Mouse (Mus musculus): Measurements from ENCODE around the gene BC048679. TPM values are rescaled to one million over a fixed set of nuclear protein-coding genes. Genes with fewer than 3 reads are reported as not detected.

BC048679 gene
- polyA plus RNA-seq, 1 experiment from 2014 or later, result not detected

DNA sequence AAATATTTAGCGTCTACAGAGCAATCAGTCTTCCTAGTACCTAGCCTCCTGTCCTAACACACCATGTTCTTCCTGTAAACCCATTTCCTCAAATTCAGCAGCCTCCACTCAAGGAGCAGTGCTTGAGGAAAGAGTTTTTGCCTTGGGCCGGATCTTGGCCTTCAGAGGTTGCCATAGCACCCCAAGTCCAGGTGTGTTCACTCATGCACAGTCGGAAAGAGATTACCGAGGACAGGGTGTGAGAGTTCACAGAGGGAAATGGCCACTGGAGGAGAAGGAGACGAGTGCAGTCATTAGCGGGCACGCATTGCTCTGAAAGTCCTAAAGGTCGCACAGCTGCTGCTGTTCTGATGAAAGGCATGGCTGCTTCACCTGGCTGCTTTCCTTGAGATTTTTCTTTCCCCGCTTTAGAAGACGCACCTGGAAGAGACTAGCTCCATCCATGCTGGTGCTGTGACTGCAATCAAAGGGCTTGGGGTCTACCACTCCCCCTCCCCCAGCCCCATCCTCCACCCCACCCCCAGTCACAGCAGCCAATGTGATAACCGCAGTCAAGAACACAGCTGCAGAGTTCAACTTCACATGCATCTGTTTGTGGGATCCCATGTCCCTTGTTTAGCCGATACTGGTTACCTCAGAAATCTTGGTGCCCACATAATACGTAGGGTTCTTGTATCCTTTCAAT lies 17.0 kb upstream of the BC048679 start:
- Histone ChIP-seq H3K27me3 (replicated peaks; ENCODE audit: control insufficient read depth, insufficient read depth, low read length) (no peaks in the 10 kb centered on the region), H3K9me3 (ENCODE audit: control insufficient read depth) (no peaks in the 10 kb centered on the region), H3K36me3 (ENCODE audit: control insufficient read depth, insufficient read depth) (no peaks in the 10 kb centered on the region), H3K4me2 (replicated peaks; ENCODE audit: low read depth) (no peak overlapping the region), H3K9ac (ENCODE audit: low read depth, low read length) (no peak overlapping the region), H3K4me3 (ENCODE audit: low read depth, low read length) (no peak overlapping the region), H3K27ac (ENCODE audit: low read depth, low read length) (no peak overlapping the region), H3K4me1 (replicated peaks; ENCODE audit: control insufficient read depth, insufficient read depth, low read length) (no peaks in the 10 kb centered on the region)
- 40% methylated on average over 13 of the region's 13 CpGs for WGBS
- no peak for TF ChIP-seq CTCF (IDR thresholded peaks at IDR 0.05; ENCODE audit: low read depth)
- 0 out of 2 replicates have a peak, but pooled peaks have one; percentile 19 for ATAC-seq

DNA sequence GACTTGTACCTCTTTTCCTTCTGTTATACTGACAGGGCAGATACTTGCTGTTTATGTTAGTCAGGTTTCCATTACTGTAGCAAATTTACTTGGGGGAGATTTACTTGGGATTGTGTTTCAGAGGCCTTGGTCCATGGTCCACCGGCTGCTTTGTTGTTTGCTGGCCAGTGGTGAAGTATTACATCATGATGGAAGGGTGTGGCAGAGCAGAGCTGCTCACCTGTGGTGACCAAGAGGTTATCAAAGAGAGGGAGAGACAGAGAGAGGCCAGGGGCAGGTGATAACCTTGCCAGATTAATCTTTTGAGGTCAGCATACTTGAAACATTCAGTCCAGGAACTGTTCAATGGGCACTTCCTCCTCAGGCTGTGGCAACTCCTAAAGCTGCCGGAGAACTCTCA lies 3.0 kb upstream of the BC048679 start:
- no peaks in the 10 kb centered on the region for H3K27me3 ChIP-seq (replicated peaks; ENCODE audit: control insufficient read depth, insufficient read depth, low read length)
- WGBS, result 40% methylated on average over 2 of the region's 2 CpGs
- H3K9ac ChIP-seq (ENCODE audit: low read depth, low read length), result no peak overlapping the region
- TF ChIP-seq CTCF (IDR thresholded peaks at IDR 0.05; ENCODE audit: low read depth), result no peak
- H3K4me2 ChIP-seq (replicated peaks; ENCODE audit: low read depth), result no peak overlapping the region
- no peaks in the 10 kb centered on the region for H3K9me3 ChIP-seq (ENCODE audit: control insufficient read depth)
- no peak overlapping the region for H3K27ac ChIP-seq (ENCODE audit: low read depth, low read length)
- H3K4me1 ChIP-seq (replicated peaks; ENCODE audit: control insufficient read depth, insufficient read depth, low read length), result no peaks in the 10 kb centered on the region
- H3K4me3 ChIP-seq (ENCODE audit: low read depth, low read length), result no peak overlapping the region
- no peaks in the 10 kb centered on the region for H3K36me3 ChIP-seq (ENCODE audit: control insufficient read depth, insufficient read depth)
- ATAC-seq, result no peak

DNA sequence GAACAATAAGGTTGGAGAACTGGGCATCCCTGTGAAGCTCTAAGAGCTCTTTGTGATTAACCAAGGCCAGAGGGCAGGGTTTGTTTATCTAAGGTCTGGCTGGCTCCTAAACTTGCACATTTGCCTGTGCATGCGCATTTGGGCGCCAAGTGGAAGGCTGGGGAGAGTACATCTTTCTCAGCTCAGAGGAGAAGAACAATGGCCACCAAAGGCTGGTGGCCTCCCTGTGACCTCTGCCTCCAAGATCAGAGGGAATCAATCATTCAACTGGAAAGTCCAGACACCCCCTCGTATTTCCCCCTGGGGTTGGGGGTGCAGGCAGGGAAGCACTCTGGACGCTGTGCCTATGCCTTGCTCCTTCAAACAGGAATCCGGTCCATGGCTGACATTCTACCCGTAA lies 910 bp downstream of the BC048679 start:
- H3K4me3 ChIP-seq (ENCODE audit: low read depth, low read length), result no peak overlapping the region
- no peak overlapping the region for H3K4me2 ChIP-seq (replicated peaks; ENCODE audit: low read depth)
- 28% methylated on average over 6 of the region's 6 CpGs for WGBS
- no peaks in the 10 kb centered on the region for H3K36me3 ChIP-seq (ENCODE audit: control insufficient read depth, insufficient read depth)
- no peak for ATAC-seq
- no peaks in the 10 kb centered on the region; the same call in 1 of the 2 replicates for H3K4me1 ChIP-seq (replicated peaks; ENCODE audit: control insufficient read depth, insufficient read depth, low read length)
- peaks cover 27% of the 10 kb centered on the region for H3K27me3 ChIP-seq (replicated peaks; ENCODE audit: control insufficient read depth, insufficient read depth, low read length)
- no peak overlapping the region for H3K27ac ChIP-seq (ENCODE audit: low read depth, low read length)
- no peak for TF ChIP-seq CTCF (IDR thresholded peaks at IDR 0.05; ENCODE audit: low read depth)
- H3K9ac ChIP-seq (ENCODE audit: low read depth, low read length), result no peak overlapping the region
- H3K9me3 ChIP-seq (ENCODE audit: control insufficient read depth), result no peaks in the 10 kb centered on the region

GRCm38 (mm10) chr7:81493331-81494021 lies 4.6 kb downstream of the BC048679 start, which contains the start of gene Ap3b2:
Ap3b2 (minus strand) TSS chr7:81493925.
- Histone ChIP-seq H3K4me2 (replicated peaks; ENCODE audit: low read depth) (peak within 1 kb of the TSS; percentile 83), H3K4me3 (ENCODE audit: low read depth, low read length) (peak within 1 kb of the TSS; percentile 46), H3K4me1 (replicated peaks; ENCODE audit: control insufficient read depth, insufficient read depth, low read length) (no peaks in the 10 kb centered on the region; the same call in 1 of the 2 replicates), H3K36me3 (ENCODE audit: control insufficient read depth, insufficient read depth) (no peaks in the 10 kb centered on the region), H3K27ac (ENCODE audit: low read depth, low read length) (no peak within 1 kb of the TSS; the same call in 1 of the 2 replicates), H3K9ac (ENCODE audit: low read depth, low read length) (no peak within 1 kb of the TSS), H3K9me3 (ENCODE audit: control insufficient read depth) (no peaks in the 10 kb centered on the region), H3K27me3 (replicated peaks; ENCODE audit: control insufficient read depth, insufficient read depth, low read length) (peaks cover 28% of the 10 kb centered on the region)
- no peak for TF ChIP-seq CTCF (IDR thresholded peaks at IDR 0.05; ENCODE audit: low read depth)
- under 1% methylated on average over 51 of the region's 57 CpGs for WGBS
- peak; percentile 69 for ATAC-seq

GRCm38 (mm10) chr7:81492628-81493027 lies 5.5 kb downstream of the BC048679 start:
- Histone ChIP-seq H3K27ac (ENCODE audit: low read depth, low read length) (no peak overlapping the region), H3K4me2 (replicated peaks; ENCODE audit: low read depth) (peak overlapping the region; percentile 83), H3K27me3 (replicated peaks; ENCODE audit: control insufficient read depth, insufficient read depth, low read length) (peaks cover 28% of the 10 kb centered on the region), H3K4me3 (ENCODE audit: low read depth, low read length) (peak overlapping the region; percentile 46; the same call in 1 of the 2 replicates), H3K4me1 (replicated peaks; ENCODE audit: control insufficient read depth, insufficient read depth, low read length) (no peaks in the 10 kb centered on the region; the same call in 1 of the 2 replicates), H3K9me3 (ENCODE audit: control insufficient read depth) (no peaks in the 10 kb centered on the region), H3K36me3 (ENCODE audit: control insufficient read depth, insufficient read depth) (no peaks in the 10 kb centered on the region), H3K9ac (ENCODE audit: low read depth, low read length) (no peak overlapping the region)
- TF ChIP-seq CTCF (IDR thresholded peaks at IDR 0.05; ENCODE audit: low read depth), result no peak
- no peak for ATAC-seq
- WGBS, result 51% methylated on average over 9 of the region's 9 CpGs

- 8% methylated on average over 9 of the region's 9 CpGs for WGBS
- H3K27me3 ChIP-seq (replicated peaks; ENCODE audit: control insufficient read depth, insufficient read depth, low read length), result peaks cover 22% of the 10 kb centered on the region
- no peak for TF ChIP-seq CTCF (IDR thresholded peaks at IDR 0.05; ENCODE audit: low read depth)
These were observed 8.4 kb downstream of the BC048679 start for GRCm38 (mm10) chr7:81489649-81490048.

More at GRCm38 (mm10) chr7:81489649-81490048, 8.4 kb downstream of the BC048679 start:
- Histone ChIP-seq H3K36me3 (ENCODE audit: control insufficient read depth, insufficient read depth) (no peaks in the 10 kb centered on the region), H3K4me2 (replicated peaks; ENCODE audit: low read depth) (no peak overlapping the region), H3K9me3 (ENCODE audit: control insufficient read depth) (no peaks in the 10 kb centered on the region), H3K9ac (ENCODE audit: low read depth, low read length) (no peak overlapping the region), H3K27ac (ENCODE audit: low read depth, low read length) (no peak overlapping the region), H3K4me1 (replicated peaks; ENCODE audit: control insufficient read depth, insufficient read depth, low read length) (no peaks in the 10 kb centered on the region; the same call in 1 of the 2 replicates), H3K4me3 (ENCODE audit: low read depth, low read length) (no peak overlapping the region)
- no peak for ATAC-seq
